Mouse (Mus musculus): Measurements from ENCODE around the gene Agpat3. TPM values are rescaled to one million over a fixed set of nuclear protein-coding genes. Genes with fewer than 3 reads are reported as not detected.

The Agpat3 gene
- total RNA-seq, 1 experiment: 52.0 TPM

DNA sequence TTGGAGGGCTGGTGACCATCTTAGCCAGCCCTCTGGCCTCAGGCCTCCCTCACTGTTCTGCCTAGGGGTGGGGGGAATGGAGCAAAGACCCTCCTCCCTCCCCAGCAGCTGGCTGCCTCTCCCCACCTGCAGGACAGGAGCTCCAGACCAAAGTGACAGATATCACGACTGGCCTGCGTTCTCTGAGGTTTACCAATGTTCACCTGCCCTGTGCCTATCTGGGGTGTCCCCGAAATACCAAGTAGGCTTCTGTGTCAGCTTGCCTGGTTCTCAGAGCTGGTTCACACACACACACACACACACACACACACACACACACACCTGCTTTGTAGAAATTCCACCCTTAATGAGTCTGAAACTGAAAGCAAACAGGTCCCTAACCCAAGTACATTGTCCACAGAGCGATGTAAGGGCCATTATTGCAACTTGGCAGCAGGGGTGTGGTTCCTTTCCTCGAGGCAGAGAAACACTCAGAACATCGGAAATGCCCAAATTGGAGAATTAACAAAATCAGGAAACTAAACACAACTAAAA is 94.1 kb downstream of the Agpat3 start:
- DNase-seq (ENCODE audit: low read depth, low spot score): no peak
- Histone ChIP-seq H3K9ac (ENCODE audit: insufficient read depth, low read depth, low read length, poor library complexity, severe bottlenecking) (no peak overlapping the region), H3K27ac (ENCODE audit: insufficient read depth, low read depth, low read length, poor library complexity, severe bottlenecking) (no peak overlapping the region), H3K4me3 (ENCODE audit: insufficient read depth in 1 of 2, low read depth in 1 of 2, low read length in 2 of 2, poor library complexity in 1 of 2, severe bottlenecking in 1 of 2) (no peak overlapping the region), H3K36me3 (ENCODE audit: control insufficient read depth, insufficient read depth, low read length, poor library complexity, severe bottlenecking) (no peaks in the 10 kb centered on the region), H3K9me3 (ENCODE audit: control insufficient read depth, insufficient read depth, low read depth, low read length) (no peaks in the 10 kb centered on the region), H3K4me1 (ENCODE audit: control insufficient read depth in 2 of 2, insufficient read depth in 2 of 2, low read length in 2 of 2, poor library complexity in 1 of 2) (peaks cover 6 to 26% of the 10 kb centered on the region in 2 experiments)
- TF ChIP-seq HCFC1 (IDR thresholded peaks at IDR 0.05; ENCODE audit: borderline replicate concordance, insufficient read depth, low read length) (no peak), ZC3H11A (IDR thresholded peaks at IDR 0.05; ENCODE audit: borderline replicate concordance, low read depth, low read length) (no peak), MAFK (IDR thresholded peaks at IDR 0.05; ENCODE audit: insufficient read depth, low read depth, low read length) (no peak), ZNF384 (IDR thresholded peaks at IDR 0.05; ENCODE audit: low read depth, low read length) (no peak), CHD2 (IDR thresholded peaks at IDR 0.05; ENCODE audit: low read depth, low read length) (no peak)
- in situ Hi-C loops (cut with MboI; ENCODE audit: low sequenced_read_pairs in 2 of 2, unreplicated experiment in 2 of 2): no loop called here

DNA sequence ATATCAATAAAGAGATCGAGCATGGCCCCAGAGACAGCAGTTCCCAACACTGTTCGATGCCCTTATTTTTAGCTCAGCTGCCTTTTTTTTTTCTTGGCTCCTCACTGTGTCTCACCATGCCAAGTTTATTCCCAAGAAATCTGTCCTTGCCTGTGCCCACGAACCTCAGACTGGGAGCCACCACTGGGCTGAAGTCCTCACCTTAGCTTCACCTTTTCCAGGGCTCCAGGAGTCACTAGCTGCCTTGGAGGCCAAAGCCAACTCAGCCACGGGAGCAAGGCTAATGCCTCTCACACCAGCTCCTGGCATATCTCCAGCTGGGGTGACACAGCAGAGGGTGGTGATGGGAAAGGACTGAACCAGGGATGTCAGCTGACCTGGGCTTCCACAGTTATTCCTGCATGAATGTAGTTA is 96.6 kb downstream of the Agpat3 start:
- no peak for DNase-seq (ENCODE audit: low read depth, low spot score)
- H3K27ac ChIP-seq (ENCODE audit: insufficient read depth, low read depth, low read length, poor library complexity, severe bottlenecking): no peak overlapping the region
- H3K4me3 ChIP-seq (ENCODE audit: insufficient read depth in 1 of 2, low read depth in 1 of 2, low read length in 2 of 2, poor library complexity in 1 of 2, severe bottlenecking in 1 of 2): no peak overlapping the region
- in situ Hi-C loops (cut with MboI; ENCODE audit: low sequenced_read_pairs in 2 of 2, unreplicated experiment in 2 of 2): no loop called here
- no peaks in the 10 kb centered on the region for H3K9me3 ChIP-seq (ENCODE audit: control insufficient read depth, insufficient read depth, low read depth, low read length)
- no peak for TF ChIP-seq ZNF384 (IDR thresholded peaks at IDR 0.05; ENCODE audit: low read depth, low read length)
- no peak for TF ChIP-seq ZC3H11A (IDR thresholded peaks at IDR 0.05; ENCODE audit: borderline replicate concordance, low read depth, low read length)
- TF ChIP-seq MAFK (IDR thresholded peaks at IDR 0.05; ENCODE audit: insufficient read depth, low read depth, low read length): no peak
- TF ChIP-seq CHD2 (IDR thresholded peaks at IDR 0.05; ENCODE audit: low read depth, low read length): no peak
- TF ChIP-seq HCFC1 (IDR thresholded peaks at IDR 0.05; ENCODE audit: borderline replicate concordance, insufficient read depth, low read length): no peak
- no peaks in the 10 kb centered on the region for H3K36me3 ChIP-seq (ENCODE audit: control insufficient read depth, insufficient read depth, low read length, poor library complexity, severe bottlenecking)
- no peak overlapping the region for H3K9ac ChIP-seq (ENCODE audit: insufficient read depth, low read depth, low read length, poor library complexity, severe bottlenecking)
- peaks cover 6 to 21% of the 10 kb centered on the region in 2 experiments for H3K4me1 ChIP-seq (ENCODE audit: control insufficient read depth in 2 of 2, insufficient read depth in 2 of 2, low read length in 2 of 2, poor library complexity in 1 of 2)

GRCm38 (mm10) chr10:78247206-78247605 is 105.1 kb downstream of the Agpat3 start:
- peaks cover 0 to 6% of the 10 kb centered on the region in 2 experiments; a peak in 1 of 4 replicates for H3K4me1 ChIP-seq (ENCODE audit: control insufficient read depth in 2 of 2, insufficient read depth in 2 of 2, low read length in 2 of 2, poor library complexity in 1 of 2)
- no peak overlapping the region for H3K4me3 ChIP-seq (ENCODE audit: insufficient read depth in 1 of 2, low read depth in 1 of 2, low read length in 2 of 2, poor library complexity in 1 of 2, severe bottlenecking in 1 of 2)
- in situ Hi-C loops (cut with MboI; ENCODE audit: low sequenced_read_pairs in 2 of 2, unreplicated experiment in 2 of 2): no loop called here

DNA sequence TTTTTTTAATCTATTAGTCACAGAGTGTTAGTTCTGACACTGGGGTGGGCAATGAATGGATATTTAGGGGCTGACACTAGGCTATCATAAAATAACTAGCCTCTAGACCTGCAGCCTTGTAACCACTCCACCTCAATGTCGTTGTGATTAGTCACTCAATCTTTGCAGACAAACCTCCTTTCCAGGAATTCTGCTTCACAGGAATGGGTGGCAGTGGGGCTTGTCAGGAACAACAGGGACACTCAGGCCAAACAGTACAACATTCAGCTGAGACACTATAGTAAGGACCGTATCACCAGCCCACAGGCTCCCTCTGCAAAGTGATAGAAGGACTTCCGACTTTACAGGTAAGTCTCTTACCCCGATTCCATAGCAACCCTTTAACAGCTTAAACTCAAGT is 105.6 kb downstream of the Agpat3 start:
- no peak for TF ChIP-seq HCFC1 (IDR thresholded peaks at IDR 0.05; ENCODE audit: borderline replicate concordance, insufficient read depth, low read length)
- TF ChIP-seq ZNF384 (IDR thresholded peaks at IDR 0.05; ENCODE audit: low read depth, low read length): no peak
- TF ChIP-seq CHD2 (IDR thresholded peaks at IDR 0.05; ENCODE audit: low read depth, low read length): no peak
- no peak for TF ChIP-seq MAFK (IDR thresholded peaks at IDR 0.05; ENCODE audit: insufficient read depth, low read depth, low read length)
- in situ Hi-C loops (cut with MboI; ENCODE audit: low sequenced_read_pairs in 2 of 2, unreplicated experiment in 2 of 2): no loop called here
- no peaks in the 10 kb centered on the region for H3K9me3 ChIP-seq (ENCODE audit: control insufficient read depth, insufficient read depth, low read depth, low read length)

More at GRCm38 (mm10) chr10:78247206-78247605, 105.1 kb downstream of the Agpat3 start:
- no peak overlapping the region for H3K9ac ChIP-seq (ENCODE audit: insufficient read depth, low read depth, low read length, poor library complexity, severe bottlenecking)
- no peaks in the 10 kb centered on the region for H3K36me3 ChIP-seq (ENCODE audit: control insufficient read depth, insufficient read depth, low read length, poor library complexity, severe bottlenecking)
- no peak for DNase-seq (ENCODE audit: low read depth, low spot score)
- H3K27ac ChIP-seq (ENCODE audit: insufficient read depth, low read depth, low read length, poor library complexity, severe bottlenecking): no peak overlapping the region
- no peaks in the 10 kb centered on the region for H3K9me3 ChIP-seq (ENCODE audit: control insufficient read depth, insufficient read depth, low read depth, low read length)
- TF ChIP-seq CHD2 (IDR thresholded peaks at IDR 0.05; ENCODE audit: low read depth, low read length): no peak
- no peak for TF ChIP-seq HCFC1 (IDR thresholded peaks at IDR 0.05; ENCODE audit: borderline replicate concordance, insufficient read depth, low read length)
- no peak for TF ChIP-seq ZNF384 (IDR thresholded peaks at IDR 0.05; ENCODE audit: low read depth, low read length)
- TF ChIP-seq ZC3H11A (IDR thresholded peaks at IDR 0.05; ENCODE audit: borderline replicate concordance, low read depth, low read length): no peak
- no peak for TF ChIP-seq MAFK (IDR thresholded peaks at IDR 0.05; ENCODE audit: insufficient read depth, low read depth, low read length)

DNA sequence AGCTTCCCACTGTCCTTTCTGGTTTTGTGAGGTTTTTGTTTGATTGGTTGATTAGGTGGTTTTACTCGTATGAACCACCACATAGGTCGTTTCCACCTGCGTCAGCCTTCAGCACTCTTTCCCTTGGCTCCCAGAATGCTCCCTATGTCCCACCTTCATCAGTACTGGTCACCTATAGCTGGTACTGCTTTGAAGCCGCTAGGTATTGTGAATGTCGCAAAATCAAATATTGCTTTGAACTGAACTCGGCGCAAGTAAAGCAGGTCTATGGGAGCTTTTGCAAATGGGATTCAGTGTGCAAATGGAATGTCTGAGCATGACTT is 107.1 kb downstream of the Agpat3 start:
- no peak overlapping the region for H3K9ac ChIP-seq (ENCODE audit: insufficient read depth, low read depth, low read length, poor library complexity, severe bottlenecking)
- no peak overlapping the region for H3K27ac ChIP-seq (ENCODE audit: insufficient read depth, low read depth, low read length, poor library complexity, severe bottlenecking)
- H3K9me3 ChIP-seq (ENCODE audit: control insufficient read depth, insufficient read depth, low read depth, low read length): no peaks in the 10 kb centered on the region
- H3K36me3 ChIP-seq (ENCODE audit: control insufficient read depth, insufficient read depth, low read length, poor library complexity, severe bottlenecking): no peaks in the 10 kb centered on the region
- in situ Hi-C loops (cut with MboI; ENCODE audit: low sequenced_read_pairs in 2 of 2, unreplicated experiment in 2 of 2): no loop called here
- H3K4me1 ChIP-seq (ENCODE audit: control insufficient read depth in 2 of 2, insufficient read depth in 2 of 2, low read length in 2 of 2, poor library complexity in 1 of 2): peaks cover 0 to 6% of the 10 kb centered on the region in 2 experiments; a peak in 1 of 4 replicates
- TF ChIP-seq CHD2 (IDR thresholded peaks at IDR 0.05; ENCODE audit: low read depth, low read length) (no peak), ZC3H11A (IDR thresholded peaks at IDR 0.05; ENCODE audit: borderline replicate concordance, low read depth, low read length) (no peak), ZNF384 (IDR thresholded peaks at IDR 0.05; ENCODE audit: low read depth, low read length) (no peak), MAFK (IDR thresholded peaks at IDR 0.05; ENCODE audit: insufficient read depth, low read depth, low read length) (no peak), HCFC1 (IDR thresholded peaks at IDR 0.05; ENCODE audit: borderline replicate concordance, insufficient read depth, low read length) (no peak)
- peak overlapping the region; percentile 81 to 90; a peak in 3 of 4 replicates for H3K4me3 ChIP-seq (ENCODE audit: insufficient read depth in 1 of 2, low read depth in 1 of 2, low read length in 2 of 2, poor library complexity in 1 of 2, severe bottlenecking in 1 of 2)
- no peak for DNase-seq (ENCODE audit: low read depth, low spot score)

More for the DNA sequence above, 105.6 kb downstream of the Agpat3 start:
- no peak for DNase-seq (ENCODE audit: low read depth, low spot score)
- H3K36me3 ChIP-seq (ENCODE audit: control insufficient read depth, insufficient read depth, low read length, poor library complexity, severe bottlenecking): no peaks in the 10 kb centered on the region
- H3K9ac ChIP-seq (ENCODE audit: insufficient read depth, low read depth, low read length, poor library complexity, severe bottlenecking): no peak overlapping the region
- no peak overlapping the region for H3K27ac ChIP-seq (ENCODE audit: insufficient read depth, low read depth, low read length, poor library complexity, severe bottlenecking)
- H3K4me3 ChIP-seq (ENCODE audit: insufficient read depth in 1 of 2, low read depth in 1 of 2, low read length in 2 of 2, poor library complexity in 1 of 2, severe bottlenecking in 1 of 2): no peak overlapping the region
- peaks cover 0 to 6% of the 10 kb centered on the region in 2 experiments; a peak in 1 of 4 replicates for H3K4me1 ChIP-seq (ENCODE audit: control insufficient read depth in 2 of 2, insufficient read depth in 2 of 2, low read length in 2 of 2, poor library complexity in 1 of 2)
